27 mouse cellular contexts compared by ENCODE assay signal in genomic region chr3:107495524-107495923, GRCm38 (mm10). TPM values are rescaled to one million over a fixed set of nuclear protein-coding genes. Genes with fewer than 3 reads are reported as not detected.
"Had no signal": no experiment of that assay in that cellular context is flagged by ENCODE, and none has a peak within 500 bp of the region (broad histone marks: within the 10 kb centered on the region; RNA-seq: fewer than 3 reads in every experiment).

No protein-coding gene starts in this region.

- H3K4me2 ChIP-seq: liver, embryonic 13.5 days; midbrain, embryonic 11.5 days had no signal

- H3K9ac ChIP-seq: liver, embryonic 13.5 days had no signal

- H3K27ac ChIP-seq: left cerebral cortex, adult 2 months; liver, embryonic 13.5 days had no signal

- H3K27me3 ChIP-seq: liver, embryonic 13.5 days had no signal

- H3K9me3 ChIP-seq: liver, embryonic 13.5 days had no signal

- H3K36me3 ChIP-seq: liver, embryonic 13.5 days had no signal

- H3K4me3 ChIP-seq: left cerebral cortex, adult 2 months; liver, embryonic 13.5 days had no signal

- DNase-seq: kidney, postnatal 4 days; layer of hippocampus, adult 9-11 months; layer of hippocampus, postnatal 36 days; liver, embryonic 13.5 days; lung, adult 2 months; lung, postnatal 14 days; lung, postnatal 4 days; thymus, adult 18-20 months; thymus, postnatal 36 days had no signal

- H3K4me1 ChIP-seq: liver, embryonic 13.5 days had no signal

RNA-seq across cellular contexts. Expression of gene Slc6a17, which starts 22.3 kb away (rescaled TPM):
- total RNA-seq: liver, adult 2 months; megakaryocyte progenitor cell, adult 5-6 weeks; megakaryocyte-erythroid progenitor cell, adult 5-6 weeks had no signal

RNA-seq across cellular contexts. Expression of gene Kcnc4, which starts 36.2 kb away (rescaled TPM):
- total RNA-seq: liver, adult 2 months; megakaryocyte progenitor cell, adult 5-6 weeks; megakaryocyte-erythroid progenitor cell, adult 5-6 weeks had no signal
- polyA plus RNA-seq: liver, embryonic 13.5 days had no signal

RNA-seq across cellular contexts. Expression of gene Ubl4b, which starts 59.3 kb away (rescaled TPM):
- total RNA-seq: layer of hippocampus, adult 18-20 months; layer of hippocampus, postnatal 36 days; left cerebral cortex, postnatal 10 days; left cerebral cortex, postnatal 36 days; liver, adult 2 months; megakaryocyte progenitor cell, adult 5-6 weeks; megakaryocyte-erythroid progenitor cell, adult 5-6 weeks; midbrain, postnatal 0 days had no signal
- polyA plus RNA-seq: kidney, embryonic 16.5 days; liver, adult 2 months; liver, embryonic 13.5 days; liver, embryonic 16.5 days; lung, adult 2 months; lung, embryonic 16.5 days; midbrain, embryonic 11.5 days; midbrain, embryonic 14.5 days; midbrain, postnatal 0 days; neural tube, embryonic 11.5 days; neural tube, embryonic 14.5 days; small intestine, adult 2 months; spleen, adult 2 months; stomach, embryonic 16.5 days had no signal
